Mouse (Mus musculus) thymus, adult 2 months (tissue): Measurements from ENCODE around the gene Rapgefl1.

Experiments
- CTCF ChIP-seq: fragments of 200-500 bp; IDR thresholded peaks from 2 replicates; pipeline ENCODE4 v1.5.1; 2012; ENCODE audit warnings: mild to moderate bottlenecking, control low read depth, low read length, moderate library complexity, borderline replicate concordance; ENCODE audit not compliant: control insufficient read depth, poor library complexity, insufficient read depth; ENCODE audit errors: extremely low read depth
- POLR2A ChIP-seq: fragments of 200-500 bp; IDR thresholded peaks from 2 replicates; pipeline ENCODE4 v1.6.1; 2012; ENCODE audit warnings: mild to moderate bottlenecking, low read length, control low read depth, moderate library complexity; ENCODE audit not compliant: control insufficient read depth, poor library complexity, insufficient read depth; ENCODE audit errors: extremely low read depth

GRCm38 (mm10) chr11:98792081-98792480, 44.5 kb upstream of the Rapgefl1 start:
- TF ChIP-seq CTCF: no peak
- no peak for TF ChIP-seq POLR2A
